Mouse (Mus musculus) common myeloid progenitor, adult 5-6 weeks (primary cell): ENCODE data around the gene Cdk14. TPM values are rescaled to one million over a fixed set of nuclear protein-coding genes. Genes with fewer than 3 reads are reported as not detected.
A peak's percentile ranks its signal among the peaks of the same experiment; 100 is the strongest.

Experiments used
- ATAC-seq: replicated peaks from 2 replicates; pipeline ENCODE4 v1.8.0; 2016; ENCODE audit warnings: low read depth, mild to moderate bottlenecking, moderate TSS enrichment, inconsistent platforms; ENCODE audit not compliant: poor library complexity, severe bottlenecking
- total RNA-seq: library from RNA; stranded (forward); fragments of 200-1000, 187-1606 nt; gene quantifications from 2 replicates; pipeline ENCODE4 v1.2.3, GENCODE M21; 2017

The Cdk14 gene
- total RNA-seq, 1 experiment from 2014 or later, result 1.6 TPM

GRCm38 (mm10) chr5:5322699-5323098 lies 97.4 kb downstream of the Cdk14 start:
- ATAC-seq, result no peak

DNA sequence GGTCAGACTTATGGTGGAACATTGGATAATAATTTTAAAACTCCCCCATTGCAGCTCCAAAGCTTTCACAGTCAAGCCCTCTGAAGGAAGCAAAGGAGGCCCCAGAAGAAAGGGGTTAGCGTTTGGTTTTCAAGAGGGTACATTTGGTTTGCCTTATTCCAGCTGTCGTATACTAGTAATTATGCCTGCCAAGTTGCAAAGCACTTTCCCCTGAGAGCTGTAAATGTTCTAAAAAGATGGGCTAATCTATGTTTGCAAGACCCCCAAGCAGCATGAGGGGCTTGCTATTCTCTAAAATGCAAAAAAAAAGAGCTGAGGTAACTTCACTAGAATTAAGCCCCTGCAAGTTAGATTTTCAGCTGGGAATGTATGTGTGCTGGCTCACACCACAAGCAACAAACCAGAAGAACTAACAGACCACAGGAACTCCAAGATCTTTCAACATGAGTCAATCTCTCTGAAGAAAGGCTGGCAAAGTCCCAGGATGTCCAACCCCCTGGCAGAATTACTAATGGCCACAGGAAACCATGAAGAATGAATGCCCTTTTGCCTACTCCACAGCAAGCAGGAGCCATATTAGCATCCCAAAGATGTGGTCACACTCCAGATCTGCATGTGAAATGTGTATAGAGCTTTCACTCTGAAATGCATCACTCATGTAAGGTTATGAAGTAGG lies 99.5 kb downstream of the Cdk14 start:
- ATAC-seq, result peak; percentile 41; the same call in 1 of the 2 replicates

- peak; percentile 90 for ATAC-seq
Observed at GRCm38 (mm10) chr5:5319824-5320505, 100.1 kb downstream of the Cdk14 start.

DNA sequence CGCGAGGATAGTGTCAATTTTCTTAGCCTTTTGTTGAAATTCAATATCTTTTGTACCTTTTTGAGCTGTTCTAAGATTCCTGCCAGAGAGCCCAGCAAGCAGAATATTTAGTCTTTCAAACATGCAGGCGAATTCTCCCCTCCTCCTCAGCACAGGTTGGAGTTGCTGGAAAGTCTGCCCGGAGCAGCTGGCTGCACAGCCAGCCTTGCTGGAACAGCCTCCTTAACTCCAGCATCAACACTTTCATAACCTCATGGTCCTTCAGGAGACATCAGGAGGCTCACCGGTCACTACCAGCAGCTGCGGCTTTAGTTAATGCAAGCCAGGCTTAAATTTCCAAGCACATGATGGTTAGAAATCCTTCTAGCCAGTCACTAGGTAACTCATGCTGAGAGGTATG lies 105.8 kb downstream of the Cdk14 start:
- ATAC-seq, result no peak

GRCm38 (mm10) chr5:5313195-5313760 lies 106.8 kb downstream of the Cdk14 start:
- no peak for ATAC-seq

GRCm38 (mm10) chr5:5305286-5305685 lies 114.8 kb downstream of the Cdk14 start:
- no peak for ATAC-seq

- no peak for ATAC-seq
Observed at GRCm38 (mm10) chr5:5303102-5303670, 116.9 kb downstream of the Cdk14 start.

DNA sequence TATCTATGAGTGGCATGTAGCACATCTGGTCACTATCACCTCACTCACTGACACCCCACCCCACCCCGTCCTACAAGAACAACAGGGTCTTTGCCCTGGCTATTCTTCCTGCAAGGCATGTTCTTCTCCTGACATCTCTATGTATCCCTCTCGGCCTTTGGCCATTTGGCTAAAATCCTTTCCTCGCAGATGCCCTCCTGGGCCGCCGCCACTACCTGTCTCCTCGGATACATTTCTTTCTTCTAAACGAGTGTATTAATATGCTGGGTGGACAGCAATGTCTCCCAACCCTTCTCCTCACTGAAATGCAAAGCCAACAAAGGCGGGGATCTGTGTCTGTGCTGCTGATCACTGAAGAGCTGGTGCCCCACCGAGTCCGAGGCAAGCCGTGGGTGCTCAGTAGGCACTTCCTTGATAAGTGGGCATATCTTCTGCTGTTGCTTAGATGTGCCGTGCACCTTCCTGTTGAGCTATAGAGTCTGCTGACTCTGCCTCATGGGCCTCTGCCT lies 118.5 kb downstream of the Cdk14 start:
- ATAC-seq, result no peak

GRCm38 (mm10) chr5:5300998-5301397 lies 119.1 kb downstream of the Cdk14 start:
- ATAC-seq, result 0 out of 2 replicates have a peak, but pooled peaks have one; percentile 54

- no peak for ATAC-seq
Observed at GRCm38 (mm10) chr5:5300290-5300689, 119.8 kb downstream of the Cdk14 start.

- no peak for ATAC-seq
Observed at GRCm38 (mm10) chr5:5297222-5297621, 122.9 kb downstream of the Cdk14 start.

DNA sequence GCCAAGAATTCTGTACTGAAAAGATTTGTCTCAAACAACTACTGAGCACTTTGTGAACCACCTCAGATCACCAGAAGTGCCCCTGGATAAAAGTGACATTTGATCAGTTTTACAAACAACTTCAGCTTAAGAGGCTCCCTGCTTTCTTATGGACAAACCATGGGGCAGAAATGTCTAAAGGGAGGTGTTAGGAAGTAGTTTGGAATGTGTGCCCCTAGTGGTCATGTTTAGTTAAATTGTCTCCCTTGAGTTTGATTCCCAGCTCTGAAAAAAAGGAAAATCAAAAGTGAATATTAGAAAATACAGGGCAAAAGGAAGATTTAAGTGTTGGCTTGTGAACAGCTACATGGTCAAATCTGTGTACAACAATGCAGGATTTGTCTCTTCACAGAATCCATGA lies 123.3 kb downstream of the Cdk14 start:
- no peak for ATAC-seq

- no peak for ATAC-seq
Observed at GRCm38 (mm10) chr5:5292830-5293542, 127.1 kb downstream of the Cdk14 start.

DNA sequence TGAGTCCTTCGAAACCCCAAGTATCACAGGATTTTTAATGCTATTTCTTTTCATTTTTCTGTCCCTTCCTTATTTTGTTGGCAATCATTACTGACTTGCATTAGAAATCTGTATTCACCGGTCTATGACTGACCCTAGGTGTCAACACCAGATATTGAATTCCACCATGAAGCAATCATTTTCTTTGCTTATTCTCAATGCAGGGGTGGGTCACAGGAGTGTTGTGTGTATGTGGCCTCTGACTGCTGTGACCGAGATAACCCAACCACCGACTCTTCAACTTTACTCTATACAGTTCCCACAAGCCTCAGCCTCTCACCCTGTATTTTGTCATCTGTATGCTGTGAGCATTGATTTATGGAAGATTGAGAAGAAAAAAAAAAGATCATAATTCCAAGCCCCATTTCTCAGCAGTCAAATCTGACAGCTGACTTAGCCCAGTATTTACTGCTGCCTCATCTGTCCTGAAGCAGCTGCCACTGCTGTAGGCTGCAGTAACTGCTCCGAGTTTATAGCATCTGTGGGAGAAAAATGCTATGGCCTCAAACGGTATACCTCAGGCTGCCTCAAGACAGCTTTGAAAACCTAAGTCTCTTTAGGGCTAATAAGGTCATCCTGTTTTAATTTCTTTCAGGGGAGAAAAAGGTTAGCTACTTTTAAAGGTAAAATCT lies 128.7 kb downstream of the Cdk14 start:
- ATAC-seq, result no peak

DNA sequence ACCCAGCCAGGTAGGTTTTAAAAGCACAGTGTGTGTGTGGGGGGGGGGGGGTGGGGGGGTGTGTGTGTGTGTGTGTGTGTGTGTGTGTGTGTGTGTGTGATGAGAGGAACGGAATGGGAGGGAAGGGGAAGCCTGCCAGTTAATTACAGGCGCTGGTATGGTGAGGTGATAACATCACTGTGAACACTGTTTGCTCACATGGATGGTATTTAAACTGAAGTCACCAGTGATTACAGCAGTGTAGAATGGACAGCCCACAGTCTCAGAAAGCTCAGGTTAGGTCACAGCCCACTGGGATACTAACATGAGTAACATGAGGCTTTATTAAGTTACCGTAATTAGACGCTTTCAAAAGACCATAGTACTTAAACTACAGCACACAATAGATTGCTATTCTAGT lies 129.4 kb downstream of the Cdk14 start:
- no peak for ATAC-seq

GRCm38 (mm10) chr5:5285876-5286275 lies 134.2 kb downstream of the Cdk14 start:
- no peak for ATAC-seq

GRCm38 (mm10) chr5:5284531-5284930 lies 135.6 kb downstream of the Cdk14 start:
- no peak for ATAC-seq

DNA sequence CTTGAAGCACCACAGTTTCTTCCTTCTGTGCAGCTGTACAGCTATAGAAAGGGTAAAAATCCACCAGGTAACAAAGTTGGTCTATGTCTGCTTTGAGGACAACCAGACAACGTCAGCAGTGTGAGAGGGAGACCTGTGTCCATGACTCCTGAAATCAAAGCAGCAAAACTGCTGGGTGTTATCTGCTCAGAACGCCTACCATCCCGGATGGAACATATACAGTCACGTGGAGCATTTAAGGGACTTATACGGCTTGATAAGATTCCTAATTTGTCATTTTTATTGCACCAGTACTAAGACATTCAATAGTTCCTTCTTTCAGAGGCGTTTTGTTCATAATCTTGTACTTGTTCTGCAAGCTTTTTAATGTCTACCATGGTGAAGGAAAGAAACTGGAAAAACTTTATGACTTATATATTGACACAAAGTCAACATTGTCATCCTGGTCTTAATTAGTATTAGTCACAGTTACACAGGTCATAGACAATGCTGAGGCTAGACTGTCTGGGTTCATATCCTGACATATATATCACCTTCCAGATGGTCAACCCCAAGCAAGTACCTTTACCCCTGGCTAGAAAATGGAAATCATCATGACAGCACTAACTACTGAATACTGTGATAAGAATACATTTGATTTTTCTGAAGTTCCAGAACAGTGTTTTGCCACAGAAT lies 136.2 kb downstream of the Cdk14 start:
- no peak for ATAC-seq

DNA sequence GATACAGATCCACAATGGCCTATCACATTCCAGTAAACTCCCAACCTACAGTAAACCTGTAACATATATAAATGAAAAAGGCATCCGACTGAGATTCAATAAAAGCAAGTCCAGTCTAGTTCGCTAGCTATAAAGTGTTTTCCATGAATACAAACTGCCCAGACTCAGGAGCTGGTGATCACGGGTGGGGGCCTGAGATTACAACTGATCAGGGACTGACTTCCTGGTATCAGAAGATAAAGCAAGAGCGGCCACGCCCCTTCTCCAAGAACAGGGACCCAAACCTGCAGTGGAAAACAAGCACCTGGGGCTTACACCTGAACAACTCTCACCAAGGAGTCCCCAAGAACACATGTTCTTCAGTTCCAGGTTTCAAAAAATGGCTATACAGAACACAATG lies 137.7 kb downstream of the Cdk14 start:
- ATAC-seq, result no peak
